In the genomic region with DNA sequence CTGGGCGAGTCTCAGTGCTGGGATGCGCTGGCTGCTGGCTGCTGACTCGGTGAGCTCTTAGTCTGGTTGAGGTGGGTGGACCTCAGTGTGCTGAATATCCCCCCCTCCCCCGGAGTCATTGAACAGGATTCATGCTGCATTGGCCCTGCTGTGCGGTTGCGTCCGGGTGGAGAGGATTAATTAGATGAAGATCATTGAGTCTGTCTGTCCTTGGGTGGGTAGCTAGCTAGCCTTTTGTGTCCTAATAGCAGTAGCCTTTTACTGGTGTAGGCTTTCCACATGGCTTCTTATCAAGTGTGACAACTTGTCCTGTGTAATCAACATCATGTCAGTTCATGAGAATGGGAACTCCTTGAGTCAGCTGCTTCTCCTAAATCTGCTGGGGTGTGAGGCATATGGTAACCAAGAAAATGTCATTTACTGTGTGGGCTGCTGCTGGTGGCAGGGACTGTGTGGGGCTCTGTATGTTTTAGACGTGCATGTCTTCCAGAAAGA, we compare ENCODE assay signal across 11 mouse cellular contexts. TPM values are rescaled to one million over a fixed set of nuclear protein-coding genes. Genes with fewer than 3 reads are reported as not detected.
A peak's percentile ranks its signal among the peaks of the same experiment; 100 is the strongest.
DNase-seq lines count a peak whose midpoint lies in the region.
"Had no signal": no experiment of that assay in that cellular context is flagged by ENCODE, and none has a peak within 500 bp of the region (broad histone marks: within the 10 kb centered on the region; RNA-seq: fewer than 3 reads in every experiment).

No protein-coding gene starts in this region.

- intact Hi-C loops in left cerebral cortex, postnatal 36 days (cut with DNase I): no loop called here

- H3K27me3 ChIP-seq in hindbrain, embryonic 10.5 days (ENCODE audit: insufficient read depth, poor library complexity, severe bottlenecking): no peaks in the 10 kb centered on the region
- H3K27me3 ChIP-seq: Patski had no signal

- H3K36me3 ChIP-seq in hindbrain, embryonic 10.5 days: peaks cover 58% of the 10 kb centered on the region

- H3K4me1 ChIP-seq in hindbrain, embryonic 10.5 days (replicated peaks): peaks cover 10% of the 10 kb centered on the region

- no peaks in the 10 kb centered on the region for H3K9me3 ChIP-seq in hindbrain, embryonic 10.5 days

- no peak overlapping the region for H3K4me3 ChIP-seq in hindbrain, embryonic 10.5 days
- H3K4me3 ChIP-seq: myocyte had no signal

- no peak overlapping the region for H3K27ac ChIP-seq in hindbrain, embryonic 10.5 days
- H3K27ac ChIP-seq: kidney, postnatal 0 days had no signal

- WGBS in hindbrain, embryonic 10.5 days: 59% methylated on average over 8 of the region's 8 CpGs

- DNase-seq in ES-CJ7 (ENCODE audit: low read depth, low spot score) (peak; percentile 23), MN1 (ENCODE audit: low spot score) (no peak)
- DNase-seq in brain, embryonic 18.5 days (ENCODE audit: low read depth, low spot score): peak; percentile 39
- DNase-seq in hindbrain, embryonic 10.5 days (ENCODE audit: low spot score): peak; percentile 6
- peak; percentile 54 to 57 for DNase-seq in left cerebral cortex, postnatal 36 days (ENCODE audit: low spot score in 2 of 2)
- no peak for DNase-seq in gastrocnemius, postnatal 25 days
- no peak for DNase-seq in urinary bladder, postnatal 10 days (ENCODE audit: low spot score)
- DNase-seq in spleen, adult 12 weeks (ENCODE audit: low spot score): no peak

RNA-seq across cellular contexts. Expression of gene Bcl2l13, which starts 22.3 kb away (rescaled TPM):
- polyA plus RNA-seq in hindbrain, embryonic 10.5 days (2016; fragmentation: Nextera tagmentation; extraction: Ambion mirVana): 41.3 and 45.0 TPM in 2 replicates
- 10 to 100 TPM; 45.5 to 55.5 TPM for total RNA-seq in left cerebral cortex, postnatal 36 days (2021)
- 10 to 100 TPM; 63.9 to 64.8 TPM for total RNA-seq in gastrocnemius, postnatal 25 days (2021)

RNA-seq across cellular contexts. Expression of gene Atp6v1e1, which starts 35.7 kb away (rescaled TPM):
- polyA plus RNA-seq in hindbrain, embryonic 10.5 days (2016; fragmentation: Nextera tagmentation; extraction: Ambion mirVana): 136 and 166 TPM in 2 replicates
- 100 to 1,000 TPM; 539 to 601 TPM for total RNA-seq in left cerebral cortex, postnatal 36 days (2021)
- 100 to 1,000 TPM; 114 to 127 TPM for total RNA-seq in gastrocnemius, postnatal 25 days (2021)

RNA-seq across cellular contexts. Expression of gene Bid, which starts 58.4 kb away (rescaled TPM):
- 15.7 and 17.5 TPM in 2 replicates for polyA plus RNA-seq in hindbrain, embryonic 10.5 days (2016; fragmentation: Nextera tagmentation; extraction: Ambion mirVana)
- 10 to 100 TPM in 1 of 2 experiments, 1 to 10 TPM in 1; 10.0 to 12.4 TPM for total RNA-seq in left cerebral cortex, postnatal 36 days (2021)
- total RNA-seq in gastrocnemius, postnatal 25 days (2021): under 1 TPM; 0.48 to 0.87 TPM

Comparison
In these comparisons a context has a peak if more than half of its experiments do, and no peak if none do; other contexts are left out.
1. DNase-seq: peak in ES-CJ7 (single experiment), brain, embryonic 18.5 days (single experiment), hindbrain, embryonic 10.5 days (single experiment) and left cerebral cortex, postnatal 36 days (2 of 2); none in MN1 (single experiment), gastrocnemius, postnatal 25 days (single experiment), urinary bladder, postnatal 10 days (single experiment) and spleen, adult 12 weeks (single experiment).
2. RNA of gene Atp6v1e1, which starts 35.7 kb away (total RNA-seq): 539 to 601 TPM in left cerebral cortex, postnatal 36 days; 114 to 127 TPM in gastrocnemius, postnatal 25 days; every median in the first group is over 4 times any median in the second.
3. RNA of gene Bid, which starts 58.4 kb away (total RNA-seq): 10.0 to 12.4 TPM in left cerebral cortex, postnatal 36 days; 0.48 to 0.87 TPM in gastrocnemius, postnatal 25 days; every median in the first group is over 4 times any median in the second.